Mouse (Mus musculus) limb, embryonic 11.5 days (tissue): Measurements from ENCODE around the gene Mettl21c. TPM values are rescaled to one million over a fixed set of nuclear protein-coding genes. Genes with fewer than 3 reads are reported as not detected.

Experiments used
- ATAC-seq: fragments of 200-750 bp; cut with Nextera tagmentation; 2 replicates; pipeline ENCODE4 v1.8.0; 2017; ENCODE audit warnings: low read depth; ENCODE audit not compliant: insufficient number of reproducible peaks, low FRiP score, low TSS enrichment
- DNase-seq: peaks from one replicate; pipeline ENCODE4 v3.0.0-alpha.2; 2015; ENCODE audit warnings: low spot score
- H3K27ac ChIP-seq: fragments of 300-500 bp; sonication (generic); replicated peaks from 2 replicates; pipeline ENCODE4 v1.5.1; 2014; ENCODE audit warnings: low read depth, mild to moderate bottlenecking, low read length
- H3K27me3 ChIP-seq: fragments of 300-500 bp; sonication (generic); 2 replicates; pipeline ENCODE4 v1.6.1; 2014; ENCODE audit warnings: mild to moderate bottlenecking, low read length, mixed read lengths; ENCODE audit not compliant: control insufficient read depth, insufficient read depth
- H3K36me3 ChIP-seq: fragments of 300-500 bp; sonication (generic); 2 replicates; pipeline ENCODE4 v1.6.1; 2014; ENCODE audit warnings: mild to moderate bottlenecking, low read length, moderate library complexity, mixed read lengths; ENCODE audit not compliant: control insufficient read depth, insufficient read depth
- H3K4me1 ChIP-seq: fragments of 300-500 bp; sonication (generic); 2 replicates; pipeline ENCODE4 v1.6.1; 2014; ENCODE audit warnings: low read length, mixed read lengths; ENCODE audit not compliant: control insufficient read depth, insufficient read depth
- H3K4me2 ChIP-seq: fragments of 300-500 bp; sonication (generic); 2 replicates; pipeline ENCODE4 v1.6.1; 2014; ENCODE audit warnings: low read depth, mild to moderate bottlenecking, moderate library complexity; ENCODE audit not compliant: severe bottlenecking
- H3K4me3 ChIP-seq: fragments of 300-500 bp; sonication (generic); 2 replicates; pipeline ENCODE4 v1.5.1; 2014; ENCODE audit warnings: low read depth, low read length
- H3K9ac ChIP-seq: fragments of 300-500 bp; sonication (generic); 2 replicates; pipeline ENCODE4 v1.6.1; 2014; ENCODE audit warnings: mild to moderate bottlenecking, low read length
- H3K9me3 ChIP-seq: fragments of 300-500 bp; sonication (generic); 2 replicates; pipeline ENCODE4 v1.6.1; 2016; ENCODE audit warnings: low read length; ENCODE audit not compliant: control insufficient read depth
- WGBS: fragments of 180-500 bp; shearing (Covaris S2); extraction: QIAGEN DNeasy Blood & Tissue Kit; methylation state at CpG from one replicate; pipeline ENCODE4 v1.1.7; 2014; 5-methylcytosine and 5-hydroxymethylcytosine counted together
- polyA plus RNA-seq: library from polyadenylated mRNA; unstranded; fragments of >200 nt; fragmentation: Nextera tagmentation; extraction: Ambion mirVana; gene quantifications from 2 replicates; pipeline ENCODE4 v1.2.1, GENCODE M21; 2014

Gene Mettl21c
- polyA plus RNA-seq, 1 experiment from 2014 or later = 1.0 TPM

- Histone ChIP-seq H3K27me3 (no peaks in the 10 kb centered on the region), H3K4me3 (no peak overlapping the region), H3K36me3 (no peaks in the 10 kb centered on the region), H3K9me3 (no peaks in the 10 kb centered on the region), H3K4me2 (no peak overlapping the region), H3K4me1 (no peaks in the 10 kb centered on the region), H3K27ac (no peak overlapping the region), H3K9ac (no peak overlapping the region)
- DNase-seq = no peak
- no peak for ATAC-seq
- 81% methylated on average over 4 of the region's 4 CpGs for WGBS
These were observed 53.1 kb downstream of the Mettl21c start for GRCm38 (mm10) chr1:43966756-43967155.

GRCm38 (mm10) chr1:43964381-43964780, 55.5 kb downstream of the Mettl21c start:
- Histone ChIP-seq H3K27me3 (no peaks in the 10 kb centered on the region), H3K36me3 (no peaks in the 10 kb centered on the region), H3K27ac (no peak overlapping the region), H3K4me1 (no peaks in the 10 kb centered on the region), H3K4me3 (no peak overlapping the region), H3K9ac (no peak overlapping the region), H3K9me3 (no peaks in the 10 kb centered on the region), H3K4me2 (no peak overlapping the region)
- ATAC-seq (no peak), DNase-seq (no peak)
- WGBS = 96% methylated on average over 4 of the region's 4 CpGs

Other genes starting within 250 kb of the Mettl21c start
- 24.5 and 25.2 TPM in 2 replicates for gene Uxs1, start 192.2 kb downstream of the Mettl21c start, polyA plus RNA-seq
- gene Tpp2, start 86.4 kb downstream of the Mettl21c start, polyA plus RNA-seq = 68.9 and 71.8 TPM in 2 replicates
- 0.14 and 0.20 TPM in 2 replicates for gene Gm8251, start 41.9 kb upstream of the Mettl21c start, polyA plus RNA-seq
- gene Tex30, start 82.4 kb upstream of the Mettl21c start, polyA plus RNA-seq = 91.1 and 101 TPM in 2 replicates
- 84.1 and 84.2 TPM in 2 replicates for gene Kdelc1, start 98.8 kb upstream of the Mettl21c start, polyA plus RNA-seq
- 28.6 and 29.5 TPM in 2 replicates for gene Bivm, start 98.9 kb upstream of the Mettl21c start, polyA plus RNA-seq
- gene Ercc5, start 127.7 kb upstream of the Mettl21c start, polyA plus RNA-seq = 26.0 and 29.5 TPM in 2 replicates
- not detected in 2 replicates for gene Mettl21e, start 198.9 kb upstream of the Mettl21c start, polyA plus RNA-seq